Mouse (Mus musculus) lung, postnatal 0 days (tissue): Measurements from ENCODE around the gene Tex33.

Experiments
- CTCF ChIP-seq: IDR thresholded peaks from 2 replicates; pipeline ENCODE4 v1.5.1; 2016; ENCODE audit warnings: antibody characterized with exemption, mild to moderate bottlenecking
- EP300 ChIP-seq: IDR thresholded peaks from 2 replicates; pipeline ENCODE4 v1.6.1; 2016; ENCODE audit warnings: antibody characterized with exemption, mild to moderate bottlenecking, control low read depth

- TF ChIP-seq CTCF (no peak), EP300 (no peak)
Observed at GRCm38 (mm10) chr15:78328520-78329097, 67.1 kb downstream of the Tex33 start.
